Mouse (Mus musculus) midbrain, embryonic 16.5 days (tissue): Measurements from ENCODE around the gene Actn4. TPM values are rescaled to one million over a fixed set of nuclear protein-coding genes. Genes with fewer than 3 reads are reported as not detected.
A peak's percentile ranks its signal among the peaks of the same experiment; 100 is the strongest.

Experiments used
- ATAC-seq: fragments of 200-750 bp; cut with Nextera tagmentation; 2 replicates; pipeline ENCODE4 v1.8.0; 2017; ENCODE audit warnings: moderate TSS enrichment
- H3K27ac ChIP-seq: fragments of 300-500 bp; sonication (generic); 2 replicates; pipeline ENCODE4 v1.5.1; 2014; ENCODE audit warnings: mild to moderate bottlenecking, low read length, mixed read lengths
- H3K27me3 ChIP-seq: fragments of 300-500 bp; sonication (generic); 2 replicates; pipeline ENCODE4 v1.6.1; 2014; ENCODE audit warnings: low read depth, low read length, mixed read lengths; ENCODE audit not compliant: control insufficient read depth, insufficient read depth
- H3K36me3 ChIP-seq: fragments of 300-500 bp; sonication (generic); 2 replicates; pipeline ENCODE4 v1.6.1; 2014; ENCODE audit warnings: mild to moderate bottlenecking, low read length, moderate library complexity, mixed read lengths; ENCODE audit not compliant: control insufficient read depth, insufficient read depth
- H3K4me1 ChIP-seq: fragments of 300-500 bp; sonication (generic); 2 replicates; pipeline ENCODE4 v1.6.1; 2014; ENCODE audit warnings: mild to moderate bottlenecking, low read length, mixed read lengths; ENCODE audit not compliant: control insufficient read depth, insufficient read depth
- H3K4me2 ChIP-seq: fragments of 300-500 bp; sonication (generic); 2 replicates; pipeline ENCODE4 v1.6.1; 2014; ENCODE audit warnings: mild to moderate bottlenecking, low read length, mixed read lengths
- H3K4me3 ChIP-seq: fragments of 300-500 bp; sonication (generic); 2 replicates; pipeline ENCODE4 v1.5.1; 2014; ENCODE audit warnings: low read depth, mild to moderate bottlenecking, low read length, moderate library complexity, mixed read lengths
- H3K9ac ChIP-seq: fragments of 300-500 bp; sonication (generic); 2 replicates; pipeline ENCODE4 v1.6.1; 2014; ENCODE audit warnings: low read depth, low read length, mixed read lengths
- H3K9me3 ChIP-seq: fragments of 300-500 bp; sonication (generic); replicated peaks from 2 replicates; pipeline ENCODE4 v1.6.1; 2014; ENCODE audit warnings: mild to moderate bottlenecking, low read length, mixed read lengths; ENCODE audit not compliant: control insufficient read depth, poor library complexity, severe bottlenecking
- WGBS: fragments of 180-500 bp; shearing (Covaris S2); extraction: QIAGEN DNeasy Blood & Tissue Kit; methylation state at CpG from one replicate; pipeline ENCODE4 v1.1.7; 2014; 5-methylcytosine and 5-hydroxymethylcytosine counted together
- polyA plus RNA-seq: library from polyadenylated mRNA; unstranded; fragments of >200 nt; fragmentation: Nextera tagmentation; extraction: Ambion mirVana; gene quantifications from 2 replicates; pipeline ENCODE4 v1.2.1, GENCODE M21; 2015

Actn4 gene
- polyA plus RNA-seq, 1 experiment from 2014 or later = 132 TPM

GRCm38 (mm10) chr7:28955295-28955897 lies 6.7 kb downstream of the Actn4 start:
- Histone ChIP-seq H3K27ac (no peak overlapping the region), H3K9me3 (no peaks in the 10 kb centered on the region), H3K9ac (no peak overlapping the region), H3K4me1 (peaks cover 30% of the 10 kb centered on the region), H3K4me3 (no peak overlapping the region), H3K4me2 (no peak overlapping the region), H3K27me3 (no peaks in the 10 kb centered on the region), H3K36me3 (no peaks in the 10 kb centered on the region)
- no peak for ATAC-seq
- WGBS = 48% methylated on average over 5 of the region's 5 CpGs

GRCm38 (mm10) chr7:28954773-28955172 lies 7.4 kb downstream of the Actn4 start:
- Histone ChIP-seq H3K9me3 (no peaks in the 10 kb centered on the region), H3K4me1 (peaks cover 24% of the 10 kb centered on the region), H3K9ac (no peak overlapping the region), H3K27ac (no peak overlapping the region), H3K4me2 (no peak overlapping the region), H3K4me3 (no peak overlapping the region), H3K27me3 (no peaks in the 10 kb centered on the region), H3K36me3 (no peaks in the 10 kb centered on the region)
- 80% methylated on average over 4 of the region's 4 CpGs for WGBS
- no peak for ATAC-seq

GRCm38 (mm10) chr7:28953476-28954376 lies 8.4 kb downstream of the Actn4 start:
- H3K27ac ChIP-seq = 0 out of 2 replicates have a peak overlapping the region, but pooled peaks have one; percentile 30
- no peaks in the 10 kb centered on the region for H3K36me3 ChIP-seq
- peaks cover 14% of the 10 kb centered on the region; the same call in 1 of the 2 replicates for H3K4me1 ChIP-seq
- no peak for ATAC-seq
- H3K9me3 ChIP-seq = no peaks in the 10 kb centered on the region
- 10% methylated on average over 2 of the region's 2 CpGs for WGBS
- no peaks in the 10 kb centered on the region for H3K27me3 ChIP-seq
- no peak overlapping the region for H3K4me2 ChIP-seq
- no peak overlapping the region for H3K9ac ChIP-seq
- no peak overlapping the region for H3K4me3 ChIP-seq

GRCm38 (mm10) chr7:28952786-28953185 lies 9.4 kb downstream of the Actn4 start:
- Histone ChIP-seq H3K4me2 (no peak overlapping the region), H3K4me1 (peaks cover 8% of the 10 kb centered on the region; the same call in 1 of the 2 replicates), H3K9me3 (no peaks in the 10 kb centered on the region), H3K27ac (no peak overlapping the region), H3K27me3 (no peaks in the 10 kb centered on the region), H3K36me3 (no peaks in the 10 kb centered on the region), H3K9ac (no peak overlapping the region), H3K4me3 (no peak overlapping the region)
- no peak for ATAC-seq
- WGBS = 22% methylated on average over 3 of the region's 3 CpGs

GRCm38 (mm10) chr7:28951764-28952163 lies 10.4 kb downstream of the Actn4 start:
- H3K27ac ChIP-seq = no peak overlapping the region
- no peaks in the 10 kb centered on the region for H3K9me3 ChIP-seq
- WGBS = 93% methylated on average over 2 of the region's 2 CpGs
- no peak overlapping the region for H3K4me3 ChIP-seq
- no peak overlapping the region for H3K9ac ChIP-seq
- no peaks in the 10 kb centered on the region for H3K36me3 ChIP-seq
- peaks cover 8% of the 10 kb centered on the region; the same call in 1 of the 2 replicates for H3K4me1 ChIP-seq
- H3K4me2 ChIP-seq = no peak overlapping the region
- no peak for ATAC-seq
- no peaks in the 10 kb centered on the region for H3K27me3 ChIP-seq

- Histone ChIP-seq H3K9ac (no peak overlapping the region), H3K4me3 (no peak overlapping the region), H3K4me1 (peaks cover 10% of the 10 kb centered on the region; the same call in 1 of the 2 replicates), H3K36me3 (no peaks in the 10 kb centered on the region), H3K27me3 (no peaks in the 10 kb centered on the region), H3K27ac (no peak overlapping the region), H3K4me2 (no peak overlapping the region), H3K9me3 (no peaks in the 10 kb centered on the region)
- ATAC-seq = no peak
- 94% methylated on average over 10 of the region's 10 CpGs for WGBS
Observed at GRCm38 (mm10) chr7:28950346-28951037, 11.6 kb downstream of the Actn4 start.

GRCm38 (mm10) chr7:28949298-28949697 lies 12.8 kb downstream of the Actn4 start:
- WGBS = 80% methylated on average over 2 of the region's 2 CpGs
- Histone ChIP-seq H3K4me1 (peaks cover 8% of the 10 kb centered on the region; the same call in 1 of the 2 replicates), H3K9me3 (no peaks in the 10 kb centered on the region), H3K4me2 (no peak overlapping the region), H3K9ac (no peak overlapping the region), H3K27ac (no peak overlapping the region), H3K27me3 (no peaks in the 10 kb centered on the region), H3K4me3 (no peak overlapping the region), H3K36me3 (no peaks in the 10 kb centered on the region)
- no peak for ATAC-seq

GRCm38 (mm10) chr7:28948746-28949145 lies 13.4 kb downstream of the Actn4 start:
- H3K9me3 ChIP-seq = no peaks in the 10 kb centered on the region
- WGBS = 95% methylated on average over 7 of the region's 7 CpGs
- no peak for ATAC-seq
- peaks cover 7% of the 10 kb centered on the region; the same call in 1 of the 2 replicates for H3K4me1 ChIP-seq
- 0 out of 2 replicates have a peak, but pooled peaks cover under 1% of the 10 kb centered on the region for H3K36me3 ChIP-seq
- H3K4me3 ChIP-seq = no peak overlapping the region
- no peak overlapping the region for H3K9ac ChIP-seq
- H3K27ac ChIP-seq = no peak overlapping the region
- no peak overlapping the region for H3K4me2 ChIP-seq
- no peaks in the 10 kb centered on the region for H3K27me3 ChIP-seq
